Mouse (Mus musculus) activated CD4-positive, CD25-positive, alpha-beta regulatory T cell, adult 4 months (primary cell): ENCODE results near the gene Phf2. TPM values are rescaled to one million over a fixed set of nuclear protein-coding genes. Genes with fewer than 3 reads are reported as not detected.

Experiments used
- ATAC-seq: one replicate; pipeline ENCODE4 v1.8.0; 2017
- polyA plus RNA-seq, 2 experiments: library from polyadenylated mRNA; unstranded; fragments of 100-300 nt; shearing (Covaris generic); gene quantifications; one replicate each; pipeline ENCODE4 v1.2.1; 2017

Phf2 gene
- polyA plus RNA-seq, 2 experiments from 2014 or later: 3.1 to 3.3 TPM

- no peak for ATAC-seq
Observed at GRCm38 (mm10) chr13:48800850-48801546, 69.9 kb downstream of the Phf2 start.

- no peak for ATAC-seq
Observed at GRCm38 (mm10) chr13:48798256-48798771, 72.6 kb downstream of the Phf2 start.

- ATAC-seq: no peak
Observed at GRCm38 (mm10) chr13:48796906-48797305, 74.0 kb downstream of the Phf2 start.

GRCm38 (mm10) chr13:48795711-48796110 lies 75.2 kb downstream of the Phf2 start:
- ATAC-seq: no peak

GRCm38 (mm10) chr13:48784594-48785298 lies 86.2 kb downstream of the Phf2 start:
- no peak for ATAC-seq

DNA sequence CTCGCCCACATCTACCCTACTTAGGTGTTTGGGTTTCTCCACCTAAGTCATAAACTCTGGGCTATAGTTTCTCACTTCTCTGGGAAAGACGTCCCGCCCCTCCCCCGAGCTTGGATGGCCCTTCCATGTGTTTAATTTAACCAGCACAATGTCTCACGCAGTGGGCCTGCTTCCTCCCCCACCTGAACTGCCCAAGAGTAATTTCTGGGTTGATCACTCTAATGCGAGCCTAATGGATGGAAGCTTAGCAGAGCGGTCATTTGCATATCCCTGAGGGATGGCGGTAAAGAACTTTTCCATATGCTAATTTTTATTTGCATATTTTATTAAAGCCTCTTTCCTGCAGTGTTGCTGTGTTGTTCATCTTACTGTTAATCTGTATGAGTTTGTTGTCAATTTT lies 86.8 kb downstream of the Phf2 start:
- no peak for ATAC-seq

GRCm38 (mm10) chr13:48782727-48783725 lies 87.9 kb downstream of the Phf2 start:
- ATAC-seq: no peak

DNA sequence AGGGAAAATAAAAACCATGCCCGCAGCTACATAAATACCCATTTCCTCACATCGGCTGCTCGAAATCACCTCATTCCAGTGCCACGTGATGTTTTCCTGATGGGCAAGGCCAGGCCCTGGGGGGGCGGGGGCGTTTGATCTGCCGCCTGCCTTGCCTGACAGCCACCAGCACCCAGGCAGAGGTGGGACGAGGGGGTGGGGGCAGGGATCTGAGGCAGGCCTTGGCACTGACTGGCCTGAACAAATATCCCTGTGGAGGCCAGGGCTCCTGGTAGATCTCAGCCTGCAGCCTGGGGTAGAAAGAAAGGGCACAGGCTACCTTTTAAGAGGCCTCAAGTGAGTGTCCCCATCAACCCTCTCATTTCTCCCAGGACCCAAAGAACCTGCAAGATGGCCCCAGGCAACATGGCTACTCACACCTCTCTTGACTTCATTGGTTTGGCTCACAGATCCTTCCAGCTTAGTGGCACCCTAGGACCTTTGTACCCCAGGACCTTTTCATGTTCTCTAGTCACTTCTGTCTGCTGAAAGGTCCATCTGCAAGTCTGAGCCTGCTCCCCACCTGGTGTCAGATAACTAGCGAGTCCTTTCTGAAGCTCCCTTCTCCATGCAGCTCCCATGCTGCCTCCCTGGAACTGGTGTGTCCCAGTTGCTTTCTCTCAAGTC lies 90.4 kb downstream of the Phf2 start:
- no peak for ATAC-seq

DNA sequence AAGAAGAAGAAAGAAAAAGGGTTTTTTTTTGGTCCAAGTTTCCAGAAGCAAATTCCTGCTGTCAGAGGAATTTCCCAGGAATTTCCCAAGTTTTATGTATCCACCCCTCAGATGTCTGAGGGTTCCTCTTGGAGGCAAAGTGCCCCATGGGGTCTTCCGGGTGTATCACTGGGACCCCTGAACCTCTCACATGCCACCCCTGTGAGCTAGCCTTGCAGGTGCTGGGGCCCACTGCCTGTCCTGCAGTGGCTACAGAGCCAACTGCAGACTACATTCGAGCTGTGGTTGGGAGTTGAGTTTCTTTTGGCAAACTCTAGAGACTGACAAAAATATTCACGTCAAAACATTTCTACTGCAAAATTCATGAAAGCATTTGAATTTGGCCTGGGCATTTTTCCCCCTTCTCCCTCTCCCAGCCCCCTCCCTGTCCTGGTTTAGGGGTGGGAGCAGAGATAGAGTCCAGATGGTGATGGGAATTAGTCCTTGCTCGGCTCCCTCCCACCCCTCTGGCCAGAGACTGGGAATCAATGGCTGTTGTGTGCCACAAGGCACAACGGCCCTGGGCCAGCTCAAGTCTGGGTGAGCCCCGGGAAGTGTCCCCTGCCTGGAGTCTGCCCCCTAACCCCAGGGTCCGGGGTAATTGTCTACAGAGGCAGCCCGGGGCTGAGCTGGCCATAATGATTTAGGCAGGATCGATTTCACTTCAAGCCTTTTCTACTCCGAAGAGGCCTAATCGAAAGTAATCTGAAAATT lies 91.2 kb downstream of the Phf2 start:
- ATAC-seq: no peak

- ATAC-seq: no peak
Observed at GRCm38 (mm10) chr13:48778138-48778537, 92.8 kb downstream of the Phf2 start.

- ATAC-seq: no peak
Observed at GRCm38 (mm10) chr13:48774506-48774905, 96.4 kb downstream of the Phf2 start.

- no peak for ATAC-seq
Observed at GRCm38 (mm10) chr13:48768109-48768508, 102.8 kb downstream of the Phf2 start.

DNA sequence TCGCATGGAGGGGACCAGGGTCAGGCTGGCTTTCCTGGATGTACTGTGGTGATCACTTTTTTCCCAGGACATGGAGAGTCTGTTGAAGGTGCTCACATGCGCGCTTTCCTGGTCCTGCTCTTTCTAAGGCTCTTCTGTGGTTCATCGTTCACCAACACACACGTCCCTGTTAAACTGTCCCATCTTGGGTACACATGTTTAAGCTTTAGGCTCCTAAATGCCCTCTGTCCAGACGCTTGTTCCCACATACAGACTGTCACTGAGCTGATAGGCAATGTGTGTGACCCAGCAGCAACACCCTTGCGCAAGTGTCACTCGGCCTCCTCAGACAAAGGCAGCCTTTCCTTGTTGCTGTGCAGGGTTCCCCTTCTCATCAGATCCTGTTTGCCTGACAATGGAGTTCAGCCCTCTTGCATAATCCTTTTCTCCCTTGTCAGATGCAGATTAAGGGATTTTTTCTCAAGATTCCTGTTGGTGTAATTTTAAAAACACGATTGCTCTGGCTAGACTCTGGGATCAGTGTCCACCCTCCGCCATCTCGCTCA lies 107.1 kb downstream of the Phf2 start:
- ATAC-seq: no peak

- ATAC-seq: no peak
Observed at GRCm38 (mm10) chr13:48760855-48761436, 110.0 kb downstream of the Phf2 start.

GRCm38 (mm10) chr13:48756769-48757168 lies 114.2 kb downstream of the Phf2 start:
- ATAC-seq: no peak

Other genes starting within 250 kb of the Phf2 start
- under 1 TPM; 0.22 to 0.50 TPM for gene Ptpdc1, start 245.5 kb downstream of the Phf2 start, polyA plus RNA-seq
- gene Barx1, start 208.1 kb downstream of the Phf2 start, polyA plus RNA-seq: not detected
- gene Fam120a, start 96.9 kb upstream of the Phf2 start, polyA plus RNA-seq: 10 to 100 TPM; 34.4 to 37.0 TPM